Mouse (Mus musculus) central nervous system, embryonic 11.5 days (tissue): ENCODE results near the gene Pxt1. TPM values are rescaled to one million over a fixed set of nuclear protein-coding genes. Genes with fewer than 3 reads are reported as not detected.

Experiments
- polyA plus RNA-seq: library from polyadenylated mRNA; depleted of rRNA; stranded (reverse); fragments of >200 nt; gene quantifications from 2 replicates; pipeline ENCODE4 v1.2.3, GENCODE M21; 2012; rRNA removed

Gene Pxt1
- polyA plus RNA-seq, result 0.14 TPM in 1 of 2 replicates, not detected in the other

GRCm38 (mm10) chr17:28943740-28944139, at the start of gene Pxt1:
Gene Pxt1 (minus strand): TSS chr17:28943840.

GRCm38 (mm10) chr17:28951831-28952799, 8.5 kb upstream of the Pxt1 start, which contains the start of gene Kctd20:
Gene Kctd20 (plus strand): TSS chr17:28951950.

GRCm38 (mm10) chr17:28915060-28915628, 28.5 kb downstream of the Pxt1 start, which contains the start of gene 4930539E08Rik:
Gene 4930539E08Rik (minus strand): TSS chr17:28915324.

Other genes with a start within 250 kb of the Pxt1 start
- 0.64 and 0.91 TPM in 2 replicates for gene AC170998.1, start 217.8 kb downstream of the Pxt1 start, polyA plus RNA-seq
- gene Mapk13, start 174.5 kb downstream of the Pxt1 start, polyA plus RNA-seq, result 1.8 and 3.6 TPM in 2 replicates
- 59.1 and 59.8 TPM in 2 replicates for gene Brpf3, start 142.8 kb downstream of the Pxt1 start, polyA plus RNA-seq
- gene Pnpla1, start 85.4 kb downstream of the Pxt1 start, polyA plus RNA-seq, result 0.01 and 0.05 TPM in 2 replicates
- gene 4930539E08Rik, start 28.5 kb downstream of the Pxt1 start, polyA plus RNA-seq, result 0.14 and 0.17 TPM in 2 replicates
- 58.9 and 69.2 TPM in 2 replicates for gene Kctd20, start 8.1 kb upstream of the Pxt1 start, polyA plus RNA-seq
- 124 and 144 TPM in 2 replicates for gene Stk38, start 64.2 kb upstream of the Pxt1 start, polyA plus RNA-seq
- 538 and 581 TPM in 2 replicates for gene Srsf3, start 88.8 kb upstream of the Pxt1 start, polyA plus RNA-seq
- 16.1 and 17.5 TPM in 2 replicates for gene Cdkn1a, start 147.1 kb upstream of the Pxt1 start, polyA plus RNA-seq
- 0.71 and 3.1 TPM in 2 replicates for gene Rab44, start 170.3 kb upstream of the Pxt1 start, polyA plus RNA-seq